Mouse (Mus musculus) bone marrow, adult 2 months (tissue): ENCODE results near the gene Dock8.

ENCODE experiments used
- CTCF ChIP-seq: fragments of 200-500 bp; IDR thresholded peaks from 2 replicates; pipeline ENCODE4 v1.5.1; 2011; ENCODE audit warnings: low read length, control low read depth; ENCODE audit not compliant: control insufficient read depth, insufficient read depth
- POLR2A ChIP-seq: fragments of 200-500 bp; IDR thresholded peaks from 2 replicates; pipeline ENCODE4 v1.6.1; 2011; ENCODE audit warnings: low read depth, mild to moderate bottlenecking, control low read depth, low read length, borderline replicate concordance; ENCODE audit not compliant: control insufficient read depth

DNA sequence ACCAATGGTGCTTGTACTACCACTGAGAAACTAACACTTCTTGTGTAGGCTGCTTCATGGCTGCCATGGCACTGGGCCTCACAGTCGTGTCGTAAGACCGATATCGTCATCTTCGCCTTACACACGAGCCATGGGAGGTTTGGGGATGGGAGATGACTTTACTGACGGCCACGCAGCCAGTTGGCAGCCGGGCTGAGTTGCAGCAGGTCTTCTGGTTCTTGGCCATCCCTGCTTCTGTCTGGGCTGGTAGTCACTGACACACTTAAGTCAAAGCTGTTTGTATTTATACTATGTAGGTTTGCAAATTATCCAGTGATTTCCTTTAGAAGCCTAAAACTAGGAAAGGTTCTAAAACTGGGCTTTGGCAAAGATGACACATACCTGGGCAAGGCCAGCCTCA is 194.4 kb downstream of the Dock8 start:
- TF ChIP-seq POLR2A, result no peak
- TF ChIP-seq CTCF, result no peak
